Mouse (Mus musculus): ENCODE measurements around the gene Kctd15. TPM values are rescaled to one million over a fixed set of nuclear protein-coding genes. Genes with fewer than 3 reads are reported as not detected.

The Kctd15 gene
- polyA plus RNA-seq, 1 experiment from 2014 or later, result 18.0 TPM

GRCm38 (mm10) chr7:34595307-34595565 is 61.3 kb downstream of the Kctd15 start:
- H3K9ac ChIP-seq (ENCODE audit: low read depth, low read length), result no peak overlapping the region
- H3K4me3 ChIP-seq (ENCODE audit: low read length), result no peak overlapping the region
- WGBS, result 73% methylated on average over 4 of the region's 4 CpGs
- no peaks in the 10 kb centered on the region for H3K36me3 ChIP-seq (ENCODE audit: control insufficient read depth, insufficient read depth, low read length)
- no peak overlapping the region for H3K4me2 ChIP-seq (ENCODE audit: low read length)
- no peaks in the 10 kb centered on the region for H3K9me3 ChIP-seq (ENCODE audit: control insufficient read depth, low read length)
- H3K4me1 ChIP-seq (ENCODE audit: control insufficient read depth, insufficient read depth, low read depth, low read length), result peaks cover 5% of the 10 kb centered on the region
- no peaks in the 10 kb centered on the region for H3K27me3 ChIP-seq (replicated peaks; ENCODE audit: control insufficient read depth, insufficient read depth, low read length)
- no peak overlapping the region for H3K27ac ChIP-seq (ENCODE audit: low read depth, low read length)
- ATAC-seq, result no peak

GRCm38 (mm10) chr7:34594501-34595306 is 61.8 kb downstream of the Kctd15 start:
- H3K4me3 ChIP-seq (ENCODE audit: low read length), result peak overlapping the region; percentile 36
- peak overlapping the region; percentile 66 for H3K4me2 ChIP-seq (ENCODE audit: low read length)
- ATAC-seq, result peak; percentile 55; the same call in 1 of the 2 replicates
- no peaks in the 10 kb centered on the region for H3K27me3 ChIP-seq (replicated peaks; ENCODE audit: control insufficient read depth, insufficient read depth, low read length)
- H3K9me3 ChIP-seq (ENCODE audit: control insufficient read depth, low read length), result no peaks in the 10 kb centered on the region
- 22% methylated on average over 18 of the region's 18 CpGs for WGBS
- H3K27ac ChIP-seq (ENCODE audit: low read depth, low read length), result peak overlapping the region; percentile 61
- no peaks in the 10 kb centered on the region for H3K36me3 ChIP-seq (ENCODE audit: control insufficient read depth, insufficient read depth, low read length)
- peak overlapping the region; percentile 53 for H3K9ac ChIP-seq (ENCODE audit: low read depth, low read length)
- peaks cover 5% of the 10 kb centered on the region for H3K4me1 ChIP-seq (ENCODE audit: control insufficient read depth, insufficient read depth, low read depth, low read length)

- H3K27me3 ChIP-seq (replicated peaks; ENCODE audit: control insufficient read depth, insufficient read depth, low read length), result no peaks in the 10 kb centered on the region
- no peaks in the 10 kb centered on the region for H3K36me3 ChIP-seq (ENCODE audit: control insufficient read depth, insufficient read depth, low read length)
- H3K27ac ChIP-seq (ENCODE audit: low read depth, low read length), result no peak overlapping the region
- H3K4me1 ChIP-seq (ENCODE audit: control insufficient read depth, insufficient read depth, low read depth, low read length), result peaks cover 5% of the 10 kb centered on the region
- WGBS, result 93% methylated on average over 11 of the region's 11 CpGs
- H3K4me3 ChIP-seq (ENCODE audit: low read length), result no peak overlapping the region
- H3K9ac ChIP-seq (ENCODE audit: low read depth, low read length), result no peak overlapping the region
- H3K4me2 ChIP-seq (ENCODE audit: low read length), result no peak overlapping the region
- no peak for ATAC-seq
- peaks cover 2% of the 10 kb centered on the region; the same call in 1 of the 2 replicates for H3K9me3 ChIP-seq (ENCODE audit: control insufficient read depth, low read length)
Measured at GRCm38 (mm10) chr7:34590711-34591110, 65.8 kb downstream of the Kctd15 start.

Other genes starting within 250 kb of the Kctd15 start
- 9.2 and 12.2 TPM in 2 replicates for gene Chst8, start 156.0 kb upstream of the Kctd15 start, polyA plus RNA-seq (2015; fragmentation: Nextera tagmentation; extraction: Ambion mirVana)

Data from hindbrain, embryonic 16.5 days (tissue).